Mouse (Mus musculus): Measurements from ENCODE around the gene Ablim1.
A peak's percentile ranks its signal among the peaks of the same experiment; 100 is the strongest.

Ablim1 gene

DNA sequence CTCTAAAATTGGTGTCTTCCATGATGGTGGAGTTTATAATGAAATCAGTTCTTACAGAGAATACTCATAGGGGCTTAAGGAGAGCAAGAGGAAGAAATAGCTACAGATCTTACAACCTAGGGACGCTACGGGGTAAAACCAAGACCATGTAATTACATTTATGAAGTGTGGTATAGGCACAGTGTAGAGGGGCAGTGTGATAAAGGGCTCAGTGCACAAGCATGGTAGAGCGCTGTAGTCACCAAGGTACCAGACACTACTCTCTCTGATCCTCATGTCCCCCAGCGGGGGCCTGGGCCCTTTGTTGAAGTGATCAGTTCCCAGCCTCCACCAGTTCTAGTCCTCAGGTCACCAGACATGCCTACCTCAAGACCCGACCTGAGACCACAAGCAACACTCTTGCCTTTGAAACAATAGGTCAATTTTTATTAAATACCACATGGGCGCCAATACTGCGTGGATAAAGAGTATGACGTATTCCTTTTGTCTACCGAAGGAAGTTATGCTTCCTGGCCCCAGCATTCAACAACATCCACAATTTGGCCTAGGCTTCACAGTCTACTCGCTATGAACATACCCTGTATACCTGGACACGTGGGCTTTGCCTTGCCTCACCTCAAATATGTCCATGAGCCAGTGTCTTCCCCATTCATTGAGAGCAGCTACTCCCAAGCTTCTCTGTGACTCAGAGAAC is 213.8 kb downstream of the Ablim1 start:
- DNase-seq (ENCODE audit: low spot score) = no peak

DNA sequence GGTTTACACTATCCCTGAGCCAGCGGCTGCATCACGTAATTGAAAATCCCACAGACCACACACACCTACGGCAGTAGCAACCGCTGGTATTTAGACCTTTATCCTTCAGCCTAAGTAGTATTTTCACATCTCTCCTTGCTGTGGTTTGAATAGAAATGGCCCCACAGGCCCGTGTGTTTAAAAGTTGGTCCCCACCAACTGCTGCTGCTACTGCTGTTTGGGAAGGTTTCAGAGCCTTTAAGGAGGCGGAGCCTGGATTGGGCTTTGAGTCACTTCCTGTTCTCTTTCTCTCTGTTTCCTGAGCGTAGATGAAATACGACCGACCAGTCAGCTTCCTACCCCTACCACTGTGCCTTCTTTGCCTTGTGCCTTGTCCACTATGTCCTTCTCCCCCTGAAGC is 214.7 kb downstream of the Ablim1 start:
- DNase-seq (ENCODE audit: low spot score) = no peak

DNA sequence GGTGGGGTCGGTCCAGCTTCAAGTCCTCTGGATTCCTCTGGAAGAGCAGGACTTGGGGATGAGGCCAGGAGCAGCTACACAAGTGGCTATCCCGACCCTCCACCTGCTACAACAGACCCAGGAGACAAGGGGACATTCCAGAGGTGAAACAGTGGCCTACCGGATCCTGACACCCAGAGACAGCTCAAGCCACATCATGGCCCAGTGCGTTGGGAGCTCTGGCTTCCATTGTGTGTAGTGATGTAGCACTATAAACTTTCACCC is 215.7 kb downstream of the Ablim1 start:
- no peak for DNase-seq (ENCODE audit: low spot score)

DNA sequence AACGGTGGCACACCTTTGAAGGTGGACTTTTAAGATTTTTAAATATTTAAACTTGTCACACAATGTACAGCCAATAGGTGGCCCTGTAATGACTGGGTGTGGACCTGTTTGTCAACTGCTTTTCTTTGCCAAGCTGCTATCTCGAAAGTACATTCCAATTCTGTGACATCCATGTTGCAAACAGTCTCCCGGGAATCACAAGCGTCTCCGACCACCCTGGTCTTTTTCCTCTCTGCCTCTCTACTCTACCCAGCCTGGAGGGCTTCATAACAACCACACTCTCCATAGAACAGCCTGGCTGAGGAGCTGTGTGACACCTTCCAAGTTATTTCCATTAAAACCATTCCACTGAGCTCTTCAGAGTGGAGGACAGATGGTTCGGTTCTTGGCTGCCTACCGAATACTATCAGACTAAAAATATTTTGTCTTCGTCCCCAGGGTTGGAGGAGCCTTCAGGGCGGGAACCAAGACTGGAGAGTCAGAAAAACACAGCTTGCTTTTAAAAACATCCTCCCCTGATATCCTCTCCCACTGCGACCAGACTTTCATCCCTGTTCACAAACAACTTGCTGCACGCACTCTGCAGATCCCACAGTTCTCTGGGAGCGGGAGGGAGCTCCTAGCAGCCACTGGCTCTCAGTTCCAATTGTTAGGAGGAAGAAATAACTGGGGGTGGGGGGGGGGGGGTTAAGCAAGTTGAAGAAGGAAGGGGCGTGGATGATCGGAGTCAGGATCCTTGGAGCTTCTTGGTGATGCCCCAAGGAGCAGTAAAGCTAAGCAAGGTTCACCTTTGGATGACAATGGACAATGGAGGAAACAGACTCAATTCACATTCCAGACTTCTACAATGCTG is 216.3 kb downstream of the Ablim1 start:
- DNase-seq (ENCODE audit: low spot score) = peak; percentile 76

DNA sequence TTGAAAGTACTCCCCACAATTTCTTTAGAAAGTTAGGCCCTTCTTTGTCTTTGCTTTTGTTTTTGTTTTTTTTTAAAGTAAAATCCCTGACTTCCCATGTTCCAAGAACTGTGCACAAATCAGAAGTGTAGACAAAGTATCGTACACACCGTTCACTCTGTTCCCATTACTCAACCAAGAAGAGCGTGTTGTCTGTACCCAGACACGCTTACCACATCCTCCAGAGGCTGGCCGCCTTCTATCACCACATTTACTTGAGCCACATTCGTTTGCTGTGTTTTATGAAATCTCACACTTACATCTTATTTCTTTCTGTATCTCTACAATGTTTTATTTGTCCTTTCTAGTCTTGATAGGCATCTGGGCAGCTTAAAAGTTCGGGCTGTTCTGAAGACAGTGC is 219.4 kb downstream of the Ablim1 start:
- no peak for DNase-seq (ENCODE audit: low spot score)

DNA sequence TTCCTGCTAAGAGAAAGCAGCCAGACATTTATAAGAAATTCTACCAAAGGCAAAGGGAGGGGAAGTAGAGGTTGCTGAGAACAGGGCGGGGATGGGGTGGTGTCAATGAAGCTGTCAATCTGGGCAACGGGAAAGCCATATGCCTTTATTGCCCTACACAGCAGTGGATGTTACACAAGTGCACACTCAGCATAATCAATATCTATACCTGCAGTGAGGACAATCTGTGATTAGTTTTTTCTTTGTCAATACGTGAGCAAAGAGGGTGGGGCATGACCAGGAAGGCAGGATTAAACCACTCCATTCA is 221.1 kb downstream of the Ablim1 start:
- no peak for DNase-seq (ENCODE audit: low spot score)

DNA sequence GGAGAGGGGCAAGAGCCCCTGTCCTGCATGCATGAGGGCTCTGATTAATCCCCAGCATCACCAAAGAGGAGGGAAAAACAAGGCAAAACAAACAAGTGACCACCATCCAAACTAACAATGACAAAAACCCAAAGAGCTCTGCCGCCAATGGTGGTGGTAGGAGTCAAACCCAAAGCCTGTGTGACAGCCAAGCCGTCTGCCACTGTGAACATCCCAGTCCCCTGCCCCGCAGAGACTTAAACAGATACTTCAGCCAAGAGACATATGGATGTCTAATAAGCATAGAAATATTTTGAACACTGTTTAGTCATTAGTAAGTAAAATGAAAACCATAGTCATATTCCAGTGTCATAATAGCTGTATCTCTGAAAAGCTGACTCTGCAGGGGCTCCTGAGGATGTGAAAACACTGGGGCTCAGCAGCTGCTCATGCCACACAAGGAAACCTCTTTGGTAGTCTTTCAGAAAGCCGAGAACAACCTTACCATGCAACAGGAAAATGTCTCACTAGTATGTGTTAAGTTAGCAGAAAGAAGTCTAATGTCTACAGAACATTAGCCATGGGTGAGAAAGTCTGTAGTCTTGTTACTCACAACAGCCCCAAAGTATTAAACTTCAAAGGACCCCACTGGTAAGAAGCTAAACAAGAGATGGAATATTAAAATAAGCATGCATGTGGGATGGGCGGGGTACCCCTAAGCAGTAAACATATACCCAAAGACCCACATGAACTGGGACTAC is 221.6 kb downstream of the Ablim1 start:
- no peak for DNase-seq (ENCODE audit: low spot score)

DNA sequence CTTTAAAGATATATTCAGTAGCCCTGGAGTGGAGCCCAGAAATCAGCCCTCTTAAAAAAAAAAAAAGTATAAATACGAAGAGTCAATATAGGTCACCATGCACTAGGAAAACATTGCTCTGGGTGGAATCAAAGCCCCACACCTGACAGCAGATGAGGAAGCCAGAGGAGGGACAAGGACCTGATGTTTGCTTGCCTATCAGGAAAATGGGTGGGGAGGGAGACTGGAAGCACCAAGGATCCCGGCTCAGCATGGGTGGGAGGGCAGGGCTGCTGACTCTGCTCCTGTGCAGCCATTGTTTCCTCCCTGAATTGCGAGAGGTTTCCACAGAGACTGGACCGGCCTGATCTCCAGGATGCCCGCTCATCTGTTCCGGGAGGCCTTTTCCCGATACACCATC is 223.4 kb downstream of the Ablim1 start:
- DNase-seq (ENCODE audit: low spot score) = no peak

DNA sequence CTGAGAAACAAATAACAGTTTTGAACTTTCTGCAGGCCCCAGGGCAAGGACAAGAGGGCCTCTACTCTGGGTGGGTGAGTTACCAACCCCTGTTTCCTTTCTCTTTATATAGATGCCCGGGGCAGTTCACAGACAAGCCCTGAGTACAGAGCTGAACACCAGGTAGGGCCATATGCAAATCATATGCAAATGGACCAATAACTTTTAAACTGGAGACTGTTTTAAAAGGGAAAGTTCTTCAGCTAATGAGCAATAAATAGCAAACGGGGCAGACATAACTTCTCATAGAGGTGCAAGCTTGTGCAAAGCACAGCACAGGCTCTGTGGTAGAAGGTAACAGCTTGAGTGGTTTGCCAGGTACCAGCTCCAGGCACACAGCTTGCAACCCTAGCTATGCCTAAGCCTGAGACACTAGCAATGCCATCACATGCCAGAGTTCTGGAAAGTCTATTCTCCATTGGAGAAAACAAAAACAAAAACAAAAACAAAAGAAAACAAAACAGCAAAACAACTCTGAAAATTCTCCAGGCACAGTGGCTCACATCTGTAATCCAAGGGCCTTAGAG is 225.8 kb downstream of the Ablim1 start:
- no peak for DNase-seq (ENCODE audit: low spot score)

DNA sequence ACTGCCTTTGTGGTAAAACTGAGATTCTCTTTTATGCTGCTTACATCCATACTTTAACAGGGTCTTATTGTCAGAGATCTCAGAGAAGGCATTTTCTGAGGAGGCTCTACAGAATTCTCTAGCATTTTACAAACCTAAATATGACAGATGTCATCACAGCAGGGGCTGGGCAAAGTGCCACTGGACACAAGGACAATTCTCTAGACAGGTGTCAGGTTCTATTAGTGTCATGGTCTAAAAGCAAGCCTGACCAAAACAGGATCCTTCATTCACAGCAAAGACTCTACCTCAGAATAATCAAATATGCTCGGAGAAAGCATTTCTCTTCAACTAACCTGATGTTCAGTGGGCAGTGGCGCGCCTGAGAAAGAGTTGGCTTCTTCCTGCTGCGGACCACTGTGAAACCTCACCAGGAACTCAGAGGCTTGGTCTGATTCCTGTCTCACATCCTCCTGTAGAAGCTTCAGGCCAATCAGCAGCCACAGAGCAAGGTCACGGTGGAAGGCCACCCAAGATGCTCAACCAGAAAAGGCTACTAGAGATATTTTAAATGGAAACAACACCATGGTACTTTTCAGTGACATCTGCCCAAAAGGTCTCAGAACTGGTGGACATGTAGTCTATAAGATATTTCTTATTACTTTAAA is 230.1 kb downstream of the Ablim1 start:
- DNase-seq (ENCODE audit: low spot score) = no peak

DNA sequence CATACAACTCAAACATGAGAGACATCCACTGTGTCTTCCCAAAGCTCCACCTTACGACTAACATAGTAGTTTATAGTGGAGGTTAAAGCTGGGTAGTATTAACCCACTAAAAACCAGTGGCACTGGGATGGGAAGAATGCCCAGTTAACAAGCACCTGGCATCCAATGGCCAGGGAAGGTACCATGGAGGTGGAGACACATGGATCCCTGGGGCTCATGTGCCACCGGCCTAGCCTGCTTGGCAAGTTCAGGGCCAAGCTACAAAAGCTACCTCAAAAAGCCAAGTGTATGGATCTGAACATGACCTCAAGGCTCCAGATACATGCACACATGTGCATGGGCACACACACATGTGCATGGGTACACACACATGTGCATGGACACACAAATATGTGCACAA is 230.8 kb downstream of the Ablim1 start:
- DNase-seq (ENCODE audit: low spot score) = no peak

DNA sequence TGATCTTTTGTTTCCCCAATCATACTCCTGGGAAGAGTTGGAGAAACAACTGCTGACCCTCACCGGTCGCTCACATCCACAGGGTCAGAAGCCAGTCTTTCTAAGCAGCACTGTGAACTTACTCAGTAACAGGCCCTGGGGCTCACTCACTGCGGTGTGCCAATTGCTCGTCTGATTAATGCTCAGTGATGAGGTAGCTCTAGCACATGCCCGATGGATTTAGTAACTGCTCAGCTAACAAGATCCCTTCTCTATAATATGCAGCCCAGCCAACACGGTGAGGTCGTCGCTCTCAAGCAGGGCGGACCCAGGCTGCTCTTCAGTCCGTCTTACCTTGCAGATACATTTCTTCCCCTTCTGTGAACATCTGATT is 231.6 kb downstream of the Ablim1 start:
- no peak for DNase-seq (ENCODE audit: low spot score)

DNA sequence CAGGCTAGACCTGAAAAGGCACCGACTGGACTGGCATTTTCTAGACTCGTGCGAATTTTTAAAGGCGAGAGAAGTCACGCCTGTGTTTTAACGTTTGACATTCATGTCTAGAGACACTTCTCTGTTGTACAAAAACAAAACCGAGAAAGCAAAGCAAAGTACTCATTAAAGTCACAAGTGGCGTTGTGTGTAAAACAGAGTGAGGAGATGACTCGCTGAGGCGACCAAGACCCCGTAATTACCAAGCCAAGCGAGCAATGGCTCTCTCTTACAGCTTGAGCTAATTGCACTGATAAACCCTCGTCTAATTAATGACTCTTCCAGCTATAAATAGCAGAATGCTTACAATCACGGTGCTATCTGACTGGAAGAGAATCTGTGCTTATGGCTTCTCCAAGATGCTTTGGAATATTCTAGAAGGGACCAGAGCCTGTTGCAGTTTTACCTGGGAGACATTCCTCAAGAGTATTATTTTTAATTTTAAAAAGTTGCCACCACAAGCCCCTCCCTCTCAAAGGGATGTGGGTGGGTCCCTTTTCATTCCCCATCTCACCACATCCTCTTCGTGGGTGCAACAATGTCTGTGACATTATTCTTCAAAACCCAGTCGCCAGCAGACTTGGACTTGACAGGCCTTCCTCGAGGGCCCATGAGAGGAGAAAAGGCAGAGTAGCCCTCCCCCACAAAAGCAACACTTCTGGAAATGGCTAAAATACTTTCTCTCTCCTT is 232.1 kb downstream of the Ablim1 start:
- no peak for DNase-seq (ENCODE audit: low spot score)

DNA sequence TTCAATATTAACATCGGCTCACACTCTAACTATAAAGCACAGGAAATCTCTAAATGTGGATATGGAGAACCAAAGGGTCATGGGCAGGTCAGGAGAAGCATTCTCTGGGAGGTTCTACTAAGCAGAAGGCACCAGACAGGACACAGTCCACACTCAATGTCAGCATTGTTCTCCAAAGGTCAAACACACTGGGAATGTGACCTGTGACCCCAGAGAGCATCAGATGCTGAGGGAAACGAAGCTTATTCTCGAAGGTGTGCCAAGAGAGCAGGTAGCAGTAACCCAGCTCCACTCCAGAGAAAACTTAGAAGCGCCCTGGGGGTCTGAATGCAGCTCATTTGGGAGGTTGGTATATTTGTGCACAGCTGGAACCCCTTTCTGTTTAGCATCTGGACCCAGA is 233.2 kb downstream of the Ablim1 start:
- DNase-seq (ENCODE audit: low spot score) = no peak

DNA sequence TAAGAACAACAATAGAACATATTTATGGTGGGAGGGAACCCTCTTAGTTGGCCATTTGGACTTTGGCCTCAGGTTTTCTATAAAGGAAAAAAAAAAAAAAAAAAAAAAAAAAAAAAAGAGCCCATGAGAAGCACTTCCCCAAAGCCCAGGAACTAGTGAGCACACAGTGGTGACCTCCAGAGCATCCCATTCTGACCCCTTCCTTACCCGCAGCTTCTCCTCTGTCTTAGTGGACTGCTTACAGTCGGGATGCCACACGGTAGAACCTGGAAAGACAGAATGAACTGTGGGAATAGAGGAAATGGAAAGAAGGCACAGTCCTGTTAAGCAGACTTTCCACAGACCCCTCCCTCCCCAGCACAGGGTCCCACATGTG is 235.1 kb downstream of the Ablim1 start:
- DNase-seq (ENCODE audit: low spot score) = no peak

DNA sequence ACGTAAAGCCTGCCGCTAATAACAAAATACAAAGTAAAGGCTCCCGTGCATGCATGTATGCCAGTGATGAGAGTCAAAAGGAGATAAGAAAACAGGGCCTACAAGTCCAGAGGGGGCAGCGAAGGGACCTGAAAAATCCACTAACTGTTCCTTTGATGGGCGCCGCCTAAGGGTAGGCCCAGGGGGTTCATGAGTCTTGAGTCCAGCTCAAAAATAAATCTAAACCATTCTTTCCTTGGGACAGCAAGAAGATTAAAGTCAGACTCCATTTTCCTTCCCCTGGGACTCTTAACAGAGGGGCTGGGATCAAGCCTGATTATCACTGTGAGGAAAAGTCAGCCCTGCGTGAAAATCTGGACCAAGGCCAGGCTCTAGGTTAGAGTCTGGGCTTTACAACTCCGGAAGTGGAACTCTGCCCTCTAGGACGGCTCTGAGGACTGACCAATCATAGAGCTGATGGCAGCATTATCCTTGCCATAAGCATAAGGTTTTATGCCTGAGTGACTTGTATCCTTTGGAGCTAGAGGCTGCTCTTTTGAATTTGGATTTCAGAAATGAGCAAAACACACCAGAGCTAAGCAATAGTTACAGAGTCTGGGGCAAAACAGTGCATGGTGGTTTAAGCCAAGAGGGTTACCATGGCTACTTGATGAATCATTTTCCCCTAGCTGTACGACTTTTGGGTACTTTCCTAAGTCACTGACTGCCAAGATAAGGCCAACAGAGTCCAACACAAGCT is 235.7 kb downstream of the Ablim1 start:
- DNase-seq (ENCODE audit: low spot score) = no peak

DNA sequence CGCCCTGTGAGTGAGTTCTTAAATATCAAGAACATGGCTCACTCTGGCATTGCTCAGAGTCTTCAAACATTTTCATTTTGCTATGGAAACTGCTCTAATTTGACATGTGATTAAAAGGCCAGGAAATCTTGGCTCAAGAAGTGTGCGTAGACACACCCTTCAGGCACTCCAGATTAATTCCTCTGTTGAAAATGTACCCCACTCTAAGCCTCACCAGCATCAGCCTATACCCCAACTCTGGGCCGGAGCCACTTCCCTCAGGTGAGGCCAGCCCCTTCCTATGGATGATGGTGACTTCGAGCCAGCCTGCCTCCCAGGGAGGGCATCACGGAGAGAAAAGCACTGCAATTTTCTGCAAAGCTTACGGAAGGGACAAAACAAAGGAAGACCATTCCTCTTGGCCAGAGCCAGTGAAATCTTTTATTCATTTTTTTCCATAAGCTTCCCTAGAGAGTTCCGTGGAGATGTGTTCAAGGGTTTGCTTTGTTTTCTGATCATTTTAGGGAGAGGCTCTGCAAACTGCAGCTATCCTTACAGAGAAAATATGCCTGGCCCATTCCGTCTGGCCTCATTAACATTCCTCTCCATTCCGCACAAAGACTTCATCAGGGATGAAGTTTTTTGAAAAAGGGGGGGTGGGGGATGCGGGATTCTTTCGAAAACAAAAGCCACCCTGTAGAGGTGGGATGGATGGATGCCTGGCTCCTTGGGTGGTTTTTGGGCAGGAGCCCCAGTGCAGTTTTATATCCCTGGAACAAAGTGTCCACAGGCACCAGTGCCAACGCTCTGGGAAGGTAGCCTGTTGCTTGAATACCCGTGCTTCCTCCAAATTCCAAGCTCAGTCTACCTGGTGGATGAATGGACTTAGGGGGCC is 236.7 kb downstream of the Ablim1 start:
- no peak for DNase-seq (ENCODE audit: low spot score)

DNA sequence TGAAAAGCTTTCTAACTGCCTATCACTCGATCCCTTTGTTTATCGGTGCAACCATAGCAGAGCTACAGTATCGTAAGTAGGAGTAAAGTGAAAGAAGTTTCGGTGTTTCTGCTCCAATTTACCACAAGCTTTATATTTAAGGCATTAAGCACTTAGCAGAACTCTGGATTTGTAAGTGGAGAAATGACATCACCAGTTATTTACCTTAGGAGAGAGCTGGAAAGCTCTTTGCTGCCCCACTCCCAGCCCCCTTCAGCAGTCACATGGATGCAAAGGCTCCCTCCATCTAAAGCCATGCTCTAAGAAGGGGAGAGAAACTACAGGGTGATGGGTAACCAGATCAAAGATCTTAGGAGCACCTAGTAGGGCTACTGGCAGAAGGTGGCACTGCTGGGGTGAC is 241.3 kb downstream of the Ablim1 start:
- DNase-seq (ENCODE audit: low spot score) = no peak

DNA sequence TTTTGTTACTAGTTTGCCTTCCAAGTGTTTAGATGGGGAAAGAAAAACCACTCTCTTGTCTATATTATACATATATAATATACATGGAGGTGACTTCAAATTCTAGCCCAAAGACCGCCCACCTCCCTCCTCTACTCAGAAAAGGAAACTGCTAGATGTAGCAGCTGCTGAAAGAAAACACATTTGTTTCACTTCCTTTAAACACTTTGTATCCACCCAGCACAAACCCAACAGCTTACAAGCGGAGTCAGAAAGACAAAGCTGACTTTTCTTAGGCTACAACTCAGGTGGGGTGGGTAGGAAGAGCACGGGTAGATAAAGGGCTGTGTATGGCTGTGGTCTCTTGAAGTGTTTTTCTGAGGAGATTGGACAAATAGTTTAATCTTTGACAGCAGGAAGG is 242.0 kb downstream of the Ablim1 start:
- DNase-seq (ENCODE audit: low spot score) = no peak

DNA sequence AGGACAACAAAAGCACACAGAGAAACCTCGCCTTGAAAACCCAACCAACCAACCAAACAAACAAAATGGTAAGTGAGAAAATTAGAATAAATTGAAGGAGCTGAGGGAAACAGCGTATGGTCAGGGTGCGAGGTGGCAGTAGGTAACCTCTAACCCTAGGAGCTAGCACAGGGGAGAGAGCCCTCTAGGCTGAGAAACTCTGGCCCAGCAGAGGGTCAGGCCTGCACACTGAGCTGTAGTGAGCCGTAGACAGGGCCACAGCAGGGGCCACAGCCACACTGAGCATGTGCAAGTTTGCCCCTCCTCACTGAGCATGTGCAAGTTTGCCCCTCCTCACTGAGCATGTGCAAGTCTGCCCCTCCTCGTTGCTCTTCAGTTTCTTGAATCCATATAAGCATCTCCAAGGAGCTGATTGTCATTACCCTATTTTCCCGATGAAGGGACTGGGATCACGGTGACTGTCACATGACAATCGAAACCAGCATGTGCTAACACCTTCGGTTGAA is 247.6 kb downstream of the Ablim1 start:
- no peak for DNase-seq (ENCODE audit: low spot score)
